Mouse (Mus musculus) left cerebral cortex, adult 18-20 months (tissue): ENCODE measurements around the gene Adamtsl3. TPM values are rescaled to one million over a fixed set of nuclear protein-coding genes. Genes with fewer than 3 reads are reported as not detected.

Source experiments
- DNase-seq, 2 experiments: peaks; one replicate each; pipeline ENCODE4 v3.0.0; 2021 to 2022; ENCODE audit warnings: low spot score in 2 of 2, mixed read lengths in 1 of 2
- total RNA-seq, 2 experiments: library from RNA; stranded (reverse); gene quantifications; 2 replicates each; pipeline ENCODE4 v1.2.3; 2021

Gene Adamtsl3
- total RNA-seq, 2 experiments from 2014 or later, result 1.9 to 2.0 TPM

DNA sequence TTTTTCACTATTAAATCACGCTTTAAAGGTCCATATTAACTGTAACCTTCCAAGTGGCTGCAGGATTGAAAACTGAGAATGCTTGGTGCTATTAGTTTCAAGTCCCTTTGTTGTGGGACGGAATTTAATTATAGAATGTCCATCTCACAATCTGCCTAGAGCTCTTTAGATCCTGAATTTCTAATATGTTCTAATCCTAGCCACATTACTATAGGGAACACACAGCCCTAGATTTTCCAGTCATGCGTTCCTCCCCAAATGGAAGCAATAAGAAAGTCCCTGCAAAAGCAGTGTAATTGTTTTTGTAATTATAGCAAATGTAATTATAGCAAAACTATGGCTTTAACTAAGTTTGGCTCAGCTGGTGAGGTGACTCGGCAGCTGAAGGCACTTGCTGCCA, 161.6 kb downstream of the Adamtsl3 start:
- no peak for DNase-seq

GRCm38 (mm10) chr7:82501306-82501705, 165.8 kb downstream of the Adamtsl3 start:
- DNase-seq, result peak; percentile 42 to 72

DNA sequence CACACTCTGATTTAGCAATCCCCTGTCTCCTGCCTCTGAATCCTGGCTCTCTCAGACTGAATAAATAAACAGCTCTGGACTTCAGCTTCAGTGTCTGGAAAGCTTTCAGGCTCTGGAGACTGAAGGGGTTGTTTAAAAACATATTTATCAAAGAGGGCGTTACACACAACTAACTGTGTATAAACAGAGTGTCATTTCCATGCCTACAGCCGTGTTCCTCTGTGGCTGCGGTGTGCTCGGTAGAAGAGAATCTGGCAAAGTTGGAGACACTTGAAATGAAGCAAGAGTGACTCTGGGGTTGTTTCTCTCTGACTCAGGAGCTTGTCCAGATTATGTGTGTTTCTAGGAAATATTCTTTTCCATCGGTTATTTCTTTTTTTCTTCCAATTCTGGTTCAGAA, 167.0 kb downstream of the Adamtsl3 start:
- no peak for DNase-seq

GRCm38 (mm10) chr7:82504101-82504500, 168.6 kb downstream of the Adamtsl3 start:
- peak; percentile 67 to 73 for DNase-seq

GRCm38 (mm10) chr7:82530583-82530982, 195.1 kb downstream of the Adamtsl3 start:
- DNase-seq, result no peak

DNA sequence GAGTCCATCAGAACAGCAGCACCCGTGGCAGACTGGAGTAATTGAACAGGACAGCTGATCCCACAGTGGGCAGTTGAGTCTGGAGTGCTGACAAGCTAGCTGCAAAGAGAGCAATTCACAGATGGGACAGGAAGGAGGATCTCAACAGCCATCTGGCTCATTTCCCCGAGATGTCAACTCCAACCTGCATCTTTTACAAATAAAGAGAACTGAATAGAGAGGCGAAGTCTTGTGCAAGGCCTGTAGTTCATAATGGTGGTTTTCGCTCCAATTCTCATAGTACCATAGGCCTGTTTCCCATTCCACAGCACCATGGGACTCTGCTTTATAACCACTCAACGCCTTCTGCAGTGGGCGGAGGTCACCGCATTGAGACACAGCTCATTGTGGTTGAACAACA, 195.9 kb downstream of the Adamtsl3 start:
- DNase-seq, result no peak

- no peak for DNase-seq
Measured at GRCm38 (mm10) chr7:82533188-82533587, 197.7 kb downstream of the Adamtsl3 start.

DNA sequence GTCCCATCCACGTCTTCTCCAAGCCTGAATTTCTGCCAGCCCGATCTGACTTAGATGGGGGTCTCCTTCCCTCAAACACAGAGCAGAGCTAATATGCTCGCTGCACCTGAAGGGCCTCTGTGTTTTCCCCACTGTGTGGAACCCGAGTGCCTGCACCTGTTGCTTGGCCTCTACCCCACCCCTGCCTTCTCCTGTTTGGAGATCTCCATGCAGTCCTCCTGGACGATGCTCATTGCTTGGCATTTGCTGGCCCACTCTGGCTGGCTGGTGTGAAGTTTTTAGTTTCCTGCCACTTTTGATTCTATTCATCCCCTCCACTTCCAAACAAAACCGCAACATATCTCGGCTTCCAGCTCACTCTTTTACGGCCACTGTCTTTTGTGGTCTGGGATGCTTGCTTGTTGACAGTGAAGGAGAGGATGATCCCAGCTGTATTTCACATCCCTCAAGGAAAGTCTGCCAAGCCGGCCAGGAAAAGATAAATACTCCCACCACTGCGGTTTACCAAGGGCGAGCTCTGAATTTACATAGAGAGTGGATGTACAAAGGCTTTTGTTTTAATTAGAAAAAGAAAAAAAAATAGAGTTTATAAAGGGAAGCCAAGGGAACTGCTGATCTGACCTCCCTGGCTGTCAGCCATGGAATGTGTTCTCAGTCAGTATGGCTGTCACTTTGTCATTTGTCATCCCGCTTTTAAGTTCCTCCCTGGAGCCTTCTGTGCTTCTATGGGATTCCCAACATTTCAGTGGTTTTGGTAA, 198.4 kb downstream of the Adamtsl3 start:
- DNase-seq, result peak in 1 of 2 experiments; percentile 2

DNA sequence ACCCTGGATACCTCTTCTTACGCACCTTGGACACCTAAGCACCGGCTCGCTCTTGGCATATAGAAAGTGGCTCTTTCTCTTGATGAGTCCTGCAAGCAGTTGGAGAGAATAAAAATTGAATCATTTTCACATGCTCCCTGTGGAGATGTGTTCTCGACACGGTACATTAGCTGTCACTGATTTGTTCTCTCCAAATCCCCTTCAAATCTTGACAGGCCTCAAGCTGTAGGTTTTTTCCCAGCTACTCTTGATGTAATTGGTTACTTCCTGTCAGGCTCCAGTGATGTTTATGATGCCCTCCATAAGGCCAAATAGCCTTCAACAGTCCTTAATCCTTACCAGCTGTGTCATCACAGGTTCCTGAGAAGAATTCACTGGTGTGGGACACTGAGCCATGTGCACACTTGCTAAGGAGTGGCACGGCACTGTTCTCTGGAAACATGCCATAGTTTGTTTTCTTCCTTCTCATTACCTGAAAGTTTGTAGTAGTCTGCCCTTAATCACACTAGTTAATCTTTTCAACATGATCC, 209.0 kb downstream of the Adamtsl3 start:
- no peak for DNase-seq

DNA sequence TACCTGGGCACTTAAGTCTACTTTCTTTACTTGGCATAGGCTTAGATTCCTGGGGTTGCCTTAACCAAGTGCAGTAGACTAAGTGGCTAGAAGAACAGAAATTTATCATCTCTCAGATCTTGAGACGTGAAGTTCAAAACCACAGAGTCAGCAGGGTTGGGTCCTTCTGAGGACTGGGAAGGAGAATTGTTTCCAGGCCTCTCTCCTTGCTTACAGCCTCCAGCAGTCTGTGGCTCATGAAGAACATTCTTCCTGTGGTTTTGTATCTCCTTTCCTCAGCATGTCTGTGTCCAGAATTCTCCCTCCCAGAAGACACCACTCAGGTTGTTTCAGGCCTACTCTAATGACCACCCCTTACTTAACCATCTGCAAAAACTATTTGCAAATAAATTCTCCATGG, 216.5 kb downstream of the Adamtsl3 start:
- DNase-seq, result no peak

GRCm38 (mm10) chr7:82555803-82556202, 220.3 kb downstream of the Adamtsl3 start:
- DNase-seq, result no peak

- no peak for DNase-seq
Measured at GRCm38 (mm10) chr7:82556417-82556816, 220.9 kb downstream of the Adamtsl3 start.

GRCm38 (mm10) chr7:82557111-82557510, 221.6 kb downstream of the Adamtsl3 start:
- DNase-seq, result no peak

GRCm38 (mm10) chr7:82566688-82567087, 231.2 kb downstream of the Adamtsl3 start:
- no peak for DNase-seq

DNA sequence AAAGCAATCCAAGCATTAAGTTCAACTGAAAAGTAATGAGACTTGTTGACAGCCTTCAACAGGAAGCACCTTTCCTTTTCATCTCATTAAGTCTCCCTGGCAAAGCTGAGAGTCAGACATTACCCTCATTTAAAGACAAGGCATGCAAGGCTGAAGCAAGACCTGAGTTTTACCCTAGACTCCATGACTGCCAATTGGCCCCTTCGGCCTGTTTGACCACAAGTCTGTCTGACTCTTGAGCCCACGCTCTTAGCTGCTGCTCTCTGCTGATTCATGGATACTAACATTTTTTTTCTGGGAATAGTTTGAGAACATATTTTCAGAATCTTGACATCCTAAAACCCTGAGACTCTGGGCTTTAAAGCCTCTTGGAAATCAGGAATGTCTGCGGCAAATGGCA, 232.3 kb downstream of the Adamtsl3 start:
- no peak for DNase-seq

GRCm38 (mm10) chr7:82572981-82573380, 237.5 kb downstream of the Adamtsl3 start:
- DNase-seq, result no peak

GRCm38 (mm10) chr7:82580007-82580406, 244.5 kb downstream of the Adamtsl3 start:
- DNase-seq, result no peak

GRCm38 (mm10) chr7:82581802-82582201, 246.3 kb downstream of the Adamtsl3 start:
- no peak for DNase-seq

DNA sequence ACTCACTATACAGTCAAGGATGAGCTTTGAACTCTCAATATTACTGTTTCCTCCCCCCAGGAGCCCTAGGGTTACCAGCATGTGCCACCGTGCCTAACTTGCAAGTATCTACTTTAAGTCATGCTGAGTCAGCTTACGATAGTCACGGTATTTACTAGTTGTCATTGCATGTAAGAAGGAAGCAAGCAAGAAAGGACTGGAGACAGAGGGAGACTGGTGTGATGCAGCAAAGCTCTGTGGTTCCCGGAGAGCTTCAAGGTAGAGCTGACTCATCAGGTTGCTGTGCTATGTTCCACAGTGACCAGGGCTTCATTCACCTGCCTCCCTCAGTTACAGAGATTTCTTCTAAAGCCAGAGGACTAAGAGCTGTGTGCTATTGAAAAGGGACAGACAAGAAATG, 247.0 kb downstream of the Adamtsl3 start:
- no peak for DNase-seq

DNA sequence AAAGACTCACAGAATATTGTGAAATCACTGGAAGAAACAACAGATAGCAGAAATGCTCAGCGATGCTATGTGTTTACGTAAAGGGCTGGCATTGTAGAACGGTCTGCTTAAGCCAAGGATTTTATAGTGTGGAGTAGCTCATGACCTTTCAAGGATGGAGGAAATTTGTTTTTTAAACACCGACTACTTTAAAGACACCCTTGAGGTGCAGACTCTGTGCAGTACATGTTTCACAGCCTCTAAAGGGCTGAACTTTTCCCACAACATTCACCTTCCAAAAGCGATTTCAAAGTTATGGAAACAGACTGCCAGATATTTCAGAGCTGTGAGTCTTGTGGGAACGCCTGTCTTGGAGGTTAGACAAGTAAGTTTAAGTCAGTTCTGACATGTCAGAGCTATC, 255.4 kb downstream of the Adamtsl3 start:
- no peak for DNase-seq

GRCm38 (mm10) chr7:82602008-82602407, 266.5 kb downstream of the Adamtsl3 start:
- DNase-seq, result no peak

DNA sequence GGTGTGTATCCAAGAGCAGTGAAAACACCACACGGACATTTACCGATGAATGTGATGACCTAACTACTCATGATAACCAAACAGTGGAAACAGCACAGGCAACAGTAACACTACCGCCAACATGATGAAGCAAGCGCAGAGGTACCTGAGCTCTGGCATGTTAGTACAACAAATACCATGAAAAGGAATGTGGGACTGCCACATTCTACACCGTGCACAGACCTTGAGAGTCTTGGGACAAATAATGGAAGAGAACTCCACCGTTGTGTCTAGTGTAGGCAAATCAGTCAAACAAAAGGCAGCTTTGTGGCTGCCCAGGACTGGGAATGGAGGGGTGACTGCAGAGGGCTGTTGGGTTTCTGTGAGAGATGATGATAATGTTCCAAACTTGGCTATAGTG, 269.9 kb downstream of the Adamtsl3 start:
- DNase-seq, result no peak

DNA sequence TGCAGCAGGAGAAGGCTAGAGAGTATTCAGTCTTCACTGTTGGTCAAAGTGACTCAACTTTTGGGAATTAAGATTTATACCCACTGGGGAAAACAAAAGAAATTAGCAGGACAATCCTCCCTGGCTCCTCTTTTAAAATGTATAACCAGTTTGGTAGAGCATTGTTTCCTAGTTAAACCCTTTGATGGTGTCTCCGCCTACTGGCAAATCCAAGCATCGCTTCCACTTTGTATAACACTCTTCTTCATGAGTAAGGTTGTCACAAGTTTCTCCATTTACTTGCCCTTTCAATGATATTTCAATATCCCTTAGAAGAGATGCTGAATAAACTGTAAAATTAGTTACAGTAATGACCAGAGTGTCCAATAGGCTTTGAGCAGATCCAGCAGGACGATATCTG, 274.1 kb downstream of the Adamtsl3 start:
- no peak for DNase-seq
